Mouse (Mus musculus) embryonic facial prominence, embryonic 14.5 days (tissue): ENCODE measurements around the gene Gm11565. TPM values are rescaled to one million over a fixed set of nuclear protein-coding genes. Genes with fewer than 3 reads are reported as not detected.

Source experiments
- polyA plus RNA-seq: library from polyadenylated mRNA; unstranded; fragments of >200 nt; fragmentation: Nextera tagmentation; extraction: Ambion mirVana; gene quantifications from 2 replicates; pipeline ENCODE4 v1.2.1, GENCODE M21; 2014

The Gm11565 gene
- polyA plus RNA-seq, 1 experiment from 2014 or later = not detected

Other genes starting within 250 kb of the Gm11565 start
- gene Krtap4-6, start 248.8 kb upstream of the Gm11565 start, polyA plus RNA-seq = not detected in 2 replicates
- not detected in 2 replicates for gene Gm14190, start 224.0 kb upstream of the Gm11565 start, polyA plus RNA-seq
- gene Gm14180, start 180.5 kb upstream of the Gm11565 start, polyA plus RNA-seq = not detected in 2 replicates
- gene Gm11595, start 141.8 kb upstream of the Gm11565 start, polyA plus RNA-seq = not detected in 2 replicates
- gene Krtap4-8, start 134.0 kb upstream of the Gm11565 start, polyA plus RNA-seq = not detected in 2 replicates
- not detected in 2 replicates for gene Krtap4-9, start 129.6 kb upstream of the Gm11565 start, polyA plus RNA-seq
- gene Gm11596, start 121.3 kb upstream of the Gm11565 start, polyA plus RNA-seq = not detected in 2 replicates
- not detected in 2 replicates for gene Gm11569, start 115.8 kb upstream of the Gm11565 start, polyA plus RNA-seq
- gene Gm11554, start 110.3 kb upstream of the Gm11565 start, polyA plus RNA-seq = not detected in 2 replicates
- not detected in 2 replicates for gene Krtap4-13, start 104.9 kb upstream of the Gm11565 start, polyA plus RNA-seq
- not detected in 2 replicates for gene Gm11564, start 99.1 kb upstream of the Gm11565 start, polyA plus RNA-seq
- not detected in 2 replicates for gene 2300003K06Rik, start 76.7 kb upstream of the Gm11565 start, polyA plus RNA-seq
- not detected in 2 replicates for gene Krtap4-16, start 63.1 kb upstream of the Gm11565 start, polyA plus RNA-seq
- not detected in 2 replicates for gene Gm11568, start 56.8 kb upstream of the Gm11565 start, polyA plus RNA-seq
- not detected in 2 replicates for gene Gm11559, start 50.3 kb upstream of the Gm11565 start, polyA plus RNA-seq
- gene Krtap9-1, start 41.4 kb upstream of the Gm11565 start, polyA plus RNA-seq = not detected in 2 replicates
- not detected in 2 replicates for gene Gm11567, start 35.6 kb upstream of the Gm11565 start, polyA plus RNA-seq
- gene Krtap31-1, start 6.8 kb upstream of the Gm11565 start, polyA plus RNA-seq = not detected in 2 replicates
- not detected in 2 replicates for gene Krtap31-2, start 21.5 kb downstream of the Gm11565 start, polyA plus RNA-seq
- gene Krtap9-5, start 33.7 kb downstream of the Gm11565 start, polyA plus RNA-seq = not detected in 2 replicates
- not detected in 2 replicates for gene Krtap29-1, start 64.3 kb downstream of the Gm11565 start, polyA plus RNA-seq
- 0.26 TPM in 1 of 2 replicates, not detected in the other for gene Krtap16-1, start 71.8 kb downstream of the Gm11565 start, polyA plus RNA-seq
- 0.38 and 0.63 TPM in 2 replicates for gene Krtap17-1, start 79.2 kb downstream of the Gm11565 start, polyA plus RNA-seq
- gene Krt33a, start 101.5 kb downstream of the Gm11565 start, polyA plus RNA-seq = 0.20 and 0.54 TPM in 2 replicates
- gene Krt33b, start 115.1 kb downstream of the Gm11565 start, polyA plus RNA-seq = 0.96 and 1.3 TPM in 2 replicates
- 0.40 TPM in 1 of 2 replicates, not detected in the other for gene Krt34, start 126.8 kb downstream of the Gm11565 start, polyA plus RNA-seq
- 0.30 and 1.3 TPM in 2 replicates for gene Krt31, start 135.8 kb downstream of the Gm11565 start, polyA plus RNA-seq
- gene Krt32, start 173.5 kb downstream of the Gm11565 start, polyA plus RNA-seq = 0.79 and 1.4 TPM in 2 replicates
- 1.5 and 2.9 TPM in 2 replicates for gene Krt35, start 181.5 kb downstream of the Gm11565 start, polyA plus RNA-seq
- gene Krt36, start 190.9 kb downstream of the Gm11565 start, polyA plus RNA-seq = 0.28 and 0.29 TPM in 2 replicates
- 9.6 and 60.5 TPM in 2 replicates for gene Krt13, start 206.8 kb downstream of the Gm11565 start, polyA plus RNA-seq
- 156 and 236 TPM in 2 replicates for gene Krt15, start 221.2 kb downstream of the Gm11565 start, polyA plus RNA-seq
- gene Krt19, start 233.9 kb downstream of the Gm11565 start, polyA plus RNA-seq = 82.2 and 120 TPM in 2 replicates